Mouse (Mus musculus) spleen, adult 2 months (tissue): ENCODE measurements around the gene Olfml2a.

Experiments used
- CTCF ChIP-seq: fragments of 200-500 bp; IDR thresholded peaks from 2 replicates; pipeline ENCODE4 v1.5.1; 2011; ENCODE audit warnings: mild to moderate bottlenecking, inconsistent platforms; ENCODE audit not compliant: insufficient read depth, insufficient read length, insufficient replicate concordance; ENCODE audit errors: extremely low read depth
- POLR2A ChIP-seq: fragments of 200-500 bp; IDR thresholded peaks from 2 replicates; pipeline ENCODE4 v1.6.1; 2011; ENCODE audit warnings: low read depth, low read length, inconsistent platforms

- TF ChIP-seq CTCF = no peak
- TF ChIP-seq POLR2A = no peak
Measured at GRCm38 (mm10) chr2:38941426-38941825, 9.6 kb downstream of the Olfml2a start.
